Mouse (Mus musculus) midbrain, embryonic 12.5 days (tissue): ENCODE results near the gene Slco2b1. TPM values are rescaled to one million over a fixed set of nuclear protein-coding genes. Genes with fewer than 3 reads are reported as not detected.

ENCODE experiments used
- ATAC-seq: fragments of 200-750 bp; cut with Nextera tagmentation; 2 replicates; pipeline ENCODE4 v1.8.0; 2017; ENCODE audit warnings: low read depth, moderate TSS enrichment, moderate library complexity; ENCODE audit not compliant: low FRiP score
- H3K27ac ChIP-seq: fragments of 300-500 bp; sonication (generic); replicated peaks from 2 replicates; pipeline ENCODE4 v1.5.1; 2016; ENCODE audit warnings: mild to moderate bottlenecking
- H3K27me3 ChIP-seq: fragments of 300-500 bp; sonication (generic); 2 replicates; pipeline ENCODE4 v1.6.1; 2016; ENCODE audit warnings: mild to moderate bottlenecking
- H3K36me3 ChIP-seq: fragments of 300-500 bp; sonication (generic); 2 replicates; pipeline ENCODE4 v1.6.1; 2016
- H3K4me1 ChIP-seq: fragments of 300-500 bp; sonication (generic); 2 replicates; pipeline ENCODE4 v1.6.1; 2016
- H3K4me2 ChIP-seq: fragments of 300-500 bp; sonication (generic); replicated peaks from 2 replicates; pipeline ENCODE4 v1.6.1; 2016; ENCODE audit warnings: mild to moderate bottlenecking, moderate library complexity
- H3K4me3 ChIP-seq: fragments of 300-500 bp; sonication (generic); 2 replicates; pipeline ENCODE4 v1.5.1; 2016; ENCODE audit warnings: mild to moderate bottlenecking
- H3K9ac ChIP-seq: fragments of 300-500 bp; sonication (generic); replicated peaks from 2 replicates; pipeline ENCODE4 v1.6.1; 2016; ENCODE audit warnings: mild to moderate bottlenecking, moderate library complexity
- H3K9me3 ChIP-seq: fragments of 300-500 bp; sonication (generic); 2 replicates; pipeline ENCODE4 v1.6.1; 2016; ENCODE audit warnings: mild to moderate bottlenecking
- WGBS: fragments of 180-500 bp; shearing (Covaris S2); methylation state at CpG from one replicate; pipeline ENCODE4 v1.1.7; 2016; 5-methylcytosine and 5-hydroxymethylcytosine counted together
- polyA plus RNA-seq: library from polyadenylated mRNA; unstranded; fragments of >200 nt; fragmentation: Nextera tagmentation; extraction: Ambion mirVana; gene quantifications from 2 replicates; pipeline ENCODE4 v1.2.1, GENCODE M21; 2016

Gene Slco2b1
- polyA plus RNA-seq, 1 experiment from 2014 or later: 3.7 TPM

DNA sequence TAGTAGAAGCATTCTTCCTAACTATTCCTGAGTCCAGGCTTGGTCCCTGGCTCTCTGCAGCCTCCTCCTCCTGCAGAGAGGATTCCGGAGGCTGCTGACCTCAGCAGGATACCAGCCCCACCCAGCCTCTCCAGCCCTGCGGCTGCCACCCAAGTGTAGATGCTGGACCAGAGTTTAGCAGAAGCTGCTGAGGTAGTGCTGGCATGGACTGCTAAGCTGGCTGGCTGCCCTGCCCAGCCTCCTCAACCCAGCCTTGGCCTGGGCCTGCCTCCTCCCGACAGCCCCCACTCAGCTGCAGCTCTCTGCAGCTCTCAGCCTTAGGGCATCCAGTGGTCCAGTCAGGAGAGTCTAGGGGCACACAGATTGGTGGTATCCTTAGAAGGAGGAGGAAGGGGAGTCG, 69.9 kb downstream of the Slco2b1 start:
- WGBS: 40% methylated on average over 4 of the region's 4 CpGs
- Histone ChIP-seq H3K27me3 (peaks cover 12% of the 10 kb centered on the region; the same call in 1 of the 2 replicates), H3K4me3 (no peak overlapping the region), H3K4me2 (no peak overlapping the region), H3K27ac (no peak overlapping the region), H3K9ac (no peak overlapping the region), H3K4me1 (0 out of 2 replicates have a peak, but pooled peaks cover 4% of the 10 kb centered on the region), H3K9me3 (no peaks in the 10 kb centered on the region), H3K36me3 (no peaks in the 10 kb centered on the region)
- no peak for ATAC-seq

DNA sequence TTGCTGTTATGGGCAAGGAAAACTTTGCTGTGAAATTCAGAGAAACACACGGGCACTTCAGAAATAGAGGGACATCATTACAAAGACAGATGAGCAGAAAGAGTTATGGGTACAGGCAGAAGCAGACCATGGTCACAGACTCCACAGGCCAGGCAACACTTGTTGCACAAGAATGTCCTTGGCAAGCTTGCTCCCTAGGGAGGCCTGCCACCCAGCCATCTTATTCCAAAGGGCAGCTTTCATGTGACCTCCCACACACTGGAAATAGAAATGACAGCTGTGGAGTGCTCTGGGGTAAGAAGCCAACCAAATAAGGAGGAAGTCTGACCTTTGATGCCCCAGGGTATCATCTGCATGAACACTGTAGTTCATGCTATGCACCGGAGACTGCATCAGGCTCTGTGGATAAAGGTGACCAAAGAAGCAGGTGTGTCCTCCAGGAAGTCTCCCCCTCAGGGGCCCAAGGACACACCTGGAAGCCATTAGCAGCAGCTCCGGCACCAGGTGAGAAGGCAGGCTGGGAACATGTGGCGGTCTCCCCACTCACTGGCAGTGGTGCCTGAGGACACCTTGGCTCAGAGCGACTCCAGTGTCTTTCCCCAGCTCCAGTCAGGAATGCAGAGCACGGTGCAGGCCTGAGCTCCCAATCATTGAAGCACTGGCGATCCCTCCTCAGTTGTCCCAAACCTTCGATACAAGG, 77.0 kb downstream of the Slco2b1 start:
- Histone ChIP-seq H3K27ac (no peak overlapping the region), H3K4me2 (no peak overlapping the region), H3K4me3 (no peak overlapping the region), H3K9ac (no peak overlapping the region), H3K9me3 (no peaks in the 10 kb centered on the region), H3K36me3 (no peaks in the 10 kb centered on the region), H3K27me3 (peaks cover 42% of the 10 kb centered on the region), H3K4me1 (peaks cover 5% of the 10 kb centered on the region; the same call in 1 of the 2 replicates)
- no peak for ATAC-seq
- 81% methylated on average over 8 of the region's 8 CpGs for WGBS

DNA sequence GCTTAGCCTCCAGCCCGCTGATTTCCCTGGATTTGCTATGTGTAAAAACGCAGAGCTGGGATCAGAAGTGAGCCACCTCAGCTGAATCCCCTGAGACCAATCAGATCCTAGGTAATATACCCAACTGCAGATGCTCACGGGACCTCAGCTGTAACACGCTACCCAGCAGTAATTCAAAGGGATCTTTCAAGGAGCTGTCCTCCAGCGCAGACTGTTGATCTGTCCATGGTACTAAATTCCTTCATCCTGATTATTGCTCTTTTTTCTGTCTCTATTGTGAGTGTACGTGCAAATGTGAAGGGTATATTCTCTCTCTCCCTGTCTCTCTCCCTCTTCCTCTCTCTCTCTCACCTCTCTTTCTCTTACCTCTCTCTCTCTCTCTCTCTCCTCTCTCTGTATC, 78.9 kb downstream of the Slco2b1 start:
- no peak overlapping the region for H3K4me3 ChIP-seq
- H3K4me2 ChIP-seq: no peak overlapping the region
- peaks cover 60% of the 10 kb centered on the region for H3K27me3 ChIP-seq
- ATAC-seq: no peak
- H3K27ac ChIP-seq: no peak overlapping the region
- 14% methylated on average over 6 of the region's 6 CpGs for WGBS
- no peak overlapping the region for H3K9ac ChIP-seq
- H3K36me3 ChIP-seq: no peaks in the 10 kb centered on the region
- peaks cover 5% of the 10 kb centered on the region; the same call in 1 of the 2 replicates for H3K4me1 ChIP-seq
- H3K9me3 ChIP-seq: no peaks in the 10 kb centered on the region

DNA sequence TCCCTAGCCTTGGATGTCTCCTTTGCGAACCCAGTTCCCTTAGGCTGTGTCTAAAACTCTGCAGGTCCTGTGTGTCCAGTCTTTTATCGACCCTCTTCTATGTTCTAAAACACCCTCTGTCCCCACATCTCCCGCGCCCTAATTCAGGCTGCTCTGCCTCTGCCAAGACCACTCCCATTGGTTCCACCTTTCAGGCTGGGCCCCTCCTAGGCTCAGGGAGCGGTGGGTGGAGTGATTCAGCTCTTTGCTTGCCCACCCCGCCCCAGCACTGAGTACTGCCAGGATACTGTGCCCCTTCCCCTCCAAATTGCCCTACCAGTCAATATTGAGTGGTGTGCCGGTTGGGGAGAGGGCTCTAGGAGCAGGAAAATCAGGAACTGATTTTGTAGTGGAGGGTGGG, 83.8 kb downstream of the Slco2b1 start:
- H3K9ac ChIP-seq: no peak overlapping the region
- peaks cover 20% of the 10 kb centered on the region for H3K4me1 ChIP-seq
- peak overlapping the region; percentile 87 for H3K4me2 ChIP-seq
- H3K27ac ChIP-seq: no peak overlapping the region
- H3K9me3 ChIP-seq: no peaks in the 10 kb centered on the region
- ATAC-seq: no peak
- H3K27me3 ChIP-seq: peaks cover 88% of the 10 kb centered on the region
- WGBS: 5% methylated on average over 7 of the region's 7 CpGs
- no peak overlapping the region for H3K4me3 ChIP-seq
- no peaks in the 10 kb centered on the region for H3K36me3 ChIP-seq

DNA sequence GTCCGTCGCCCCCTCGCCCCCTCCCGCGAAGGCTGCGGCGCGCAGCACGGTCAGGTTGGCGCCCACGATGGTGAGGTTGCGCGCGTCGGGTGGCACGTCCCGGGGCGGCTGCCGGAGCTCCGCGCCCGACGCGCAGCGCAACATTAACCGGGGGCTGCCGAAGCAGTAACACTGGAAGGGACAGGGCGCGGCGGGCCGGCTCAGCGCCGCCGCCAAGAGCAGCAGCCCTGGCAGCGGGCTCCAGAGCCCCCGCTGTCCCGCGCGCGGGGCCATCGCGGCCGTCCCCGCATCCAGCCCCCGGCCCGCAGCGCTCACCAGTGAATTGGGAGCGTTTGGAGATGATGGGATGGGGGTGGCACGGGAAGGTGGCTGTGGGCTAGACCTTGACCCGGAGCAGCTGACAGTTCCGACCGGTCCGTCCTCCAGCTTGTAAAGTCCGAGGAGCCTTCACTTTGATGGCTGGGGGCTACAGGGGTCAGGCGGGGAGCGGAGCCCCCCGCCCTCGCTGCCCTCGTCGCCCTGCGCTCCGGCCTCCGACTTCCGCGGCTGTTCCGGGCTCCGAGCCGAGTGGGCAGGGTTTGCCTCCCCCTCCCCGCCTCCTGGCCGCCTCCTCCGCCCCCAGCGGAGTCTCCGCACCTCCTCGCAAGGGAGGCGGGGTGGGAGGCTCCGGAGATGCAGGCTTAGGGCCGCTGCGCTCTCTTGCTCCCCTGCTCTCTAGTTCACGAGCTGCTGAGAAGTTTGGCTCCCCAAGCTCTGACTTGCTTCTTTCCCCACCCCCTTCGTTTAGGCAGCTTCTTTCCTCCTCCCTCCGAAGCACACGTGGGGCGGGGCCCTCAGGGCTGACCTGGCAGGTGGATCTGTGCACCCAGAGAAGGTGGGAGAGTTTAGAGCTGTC, 84.5 kb downstream of the Slco2b1 start, which contains the start of gene Tpbgl:
Gene Tpbgl, minus strand, starts transcription at position 728 of the 895 bp plus-strand sequence.
- peak within 1 kb of the TSS; percentile 51 for H3K4me3 ChIP-seq
- no peaks in the 10 kb centered on the region for H3K36me3 ChIP-seq
- peak within 1 kb of the TSS; percentile 58; the same call in 1 of the 2 replicates for H3K27ac ChIP-seq
- H3K4me1 ChIP-seq: peaks cover 20% of the 10 kb centered on the region
- ATAC-seq: peak; percentile 19; the same call in 1 of the 2 replicates
- WGBS: under 1% methylated on average over 70 of the region's 83 CpGs
- H3K9ac ChIP-seq: peak within 1 kb of the TSS; percentile 58
- H3K9me3 ChIP-seq: no peaks in the 10 kb centered on the region
- peak within 1 kb of the TSS; percentile 87 for H3K4me2 ChIP-seq
- peaks cover 83% of the 10 kb centered on the region for H3K27me3 ChIP-seq

DNA sequence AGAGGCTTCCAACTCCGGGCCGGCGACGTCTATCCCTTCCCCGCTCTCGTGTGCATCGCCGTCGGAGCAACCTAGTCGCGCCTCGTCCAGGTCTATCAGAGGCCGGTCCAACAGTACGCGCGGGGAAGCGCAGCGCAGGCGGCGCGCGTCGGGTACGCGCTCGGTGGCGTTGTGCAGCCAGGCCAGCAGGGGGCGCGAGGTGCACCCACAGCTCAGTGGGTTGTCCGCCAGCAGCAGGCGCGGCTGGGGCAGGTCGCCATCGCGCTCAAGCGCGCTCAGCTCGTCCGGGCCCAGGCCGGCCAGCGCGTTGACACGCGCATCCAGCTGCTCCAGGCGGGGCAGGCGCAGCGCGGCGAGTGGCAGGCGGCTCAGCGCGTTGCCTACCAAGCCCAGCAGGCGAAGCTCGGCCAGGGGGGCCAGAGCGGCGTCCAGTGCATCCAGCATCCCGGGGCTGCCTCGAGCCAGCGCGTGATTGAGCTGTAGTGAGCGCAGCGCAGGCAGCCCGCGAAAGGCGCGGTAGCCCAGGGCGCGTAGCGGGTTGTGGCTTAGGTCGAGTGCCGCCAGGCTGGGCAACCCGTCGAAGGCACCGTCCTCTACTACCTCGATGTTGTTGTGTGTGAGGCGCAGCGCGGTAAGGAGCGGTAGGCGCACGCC, 85.3 kb downstream of the Slco2b1 start:
- peak overlapping the region; percentile 58; the same call in 1 of the 2 replicates for H3K27ac ChIP-seq
- H3K36me3 ChIP-seq: no peaks in the 10 kb centered on the region
- peak overlapping the region; percentile 51 for H3K4me3 ChIP-seq
- WGBS: under 1% methylated on average over 79 of the region's 81 CpGs
- peak overlapping the region; percentile 58 for H3K9ac ChIP-seq
- H3K4me1 ChIP-seq: peaks cover 20% of the 10 kb centered on the region
- H3K4me2 ChIP-seq: peak overlapping the region; percentile 87
- ATAC-seq: peak; percentile 90
- no peaks in the 10 kb centered on the region for H3K9me3 ChIP-seq
- peaks cover 78% of the 10 kb centered on the region for H3K27me3 ChIP-seq

DNA sequence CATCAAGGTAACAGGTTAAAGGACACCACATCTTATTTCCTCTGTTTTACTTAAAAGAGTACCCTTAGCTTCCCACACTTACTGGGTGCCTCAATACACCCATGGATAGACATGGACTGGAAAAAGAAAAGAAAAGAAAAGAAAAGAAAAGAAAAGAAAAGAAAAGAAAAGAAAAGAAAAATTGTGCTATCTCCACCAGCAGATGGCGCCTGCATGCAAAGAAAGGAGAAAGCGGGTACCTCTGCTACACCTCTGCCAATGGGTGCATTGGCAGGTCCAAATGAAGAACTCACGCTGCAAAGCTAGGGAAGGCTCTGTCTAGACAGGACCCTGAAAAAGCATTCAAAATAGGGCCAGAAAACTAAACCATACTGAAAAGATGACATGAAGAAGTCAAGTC, 92.3 kb downstream of the Slco2b1 start:
- Histone ChIP-seq H3K36me3 (no peaks in the 10 kb centered on the region), H3K27me3 (peaks cover 20% of the 10 kb centered on the region), H3K4me1 (no peaks in the 10 kb centered on the region), H3K4me2 (no peak overlapping the region), H3K4me3 (no peak overlapping the region), H3K9me3 (no peaks in the 10 kb centered on the region), H3K9ac (no peak overlapping the region), H3K27ac (no peak overlapping the region)
- 16% methylated on average over 3 of the region's 3 CpGs for WGBS
- no peak for ATAC-seq

DNA sequence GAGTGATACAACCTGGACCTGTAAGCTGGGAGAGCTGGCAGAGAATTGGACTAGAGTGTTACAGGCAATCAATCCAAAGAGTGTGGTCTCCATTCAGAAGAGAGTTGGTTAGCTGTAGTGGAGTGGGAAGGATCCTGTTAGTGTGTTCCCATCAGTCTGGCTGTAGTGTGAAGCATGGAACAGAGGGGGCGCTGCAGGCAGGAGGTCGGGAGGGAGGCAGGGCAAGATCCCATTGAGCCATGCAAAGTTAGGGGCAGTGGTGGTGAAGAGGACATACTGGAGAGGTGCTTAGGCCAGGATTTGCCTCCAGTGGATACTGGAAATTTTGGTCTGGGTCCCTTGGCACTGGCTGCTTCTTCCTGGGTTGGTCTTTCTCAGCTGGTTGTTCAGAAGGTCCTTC, 92.9 kb downstream of the Slco2b1 start:
- no peaks in the 10 kb centered on the region for H3K9me3 ChIP-seq
- no peak for ATAC-seq
- no peaks in the 10 kb centered on the region for H3K4me1 ChIP-seq

More for the DNA sequence above, 92.9 kb downstream of the Slco2b1 start:
- H3K4me3 ChIP-seq: no peak overlapping the region
- H3K36me3 ChIP-seq: no peaks in the 10 kb centered on the region
- 55% methylated on average over 2 of the region's 2 CpGs for WGBS
- H3K9ac ChIP-seq: no peak overlapping the region
- H3K27ac ChIP-seq: no peak overlapping the region
- H3K4me2 ChIP-seq: no peak overlapping the region
- H3K27me3 ChIP-seq: peaks cover 14% of the 10 kb centered on the region

Other genes starting within 250 kb of the Slco2b1 start
- gene Klhl35, start 245.3 kb downstream of the Slco2b1 start, polyA plus RNA-seq: 37.4 and 38.1 TPM in 2 replicates
- gene Rps3, start 227.6 kb downstream of the Slco2b1 start, polyA plus RNA-seq: 555 and 561 TPM in 2 replicates
- 13.4 and 14.1 TPM in 2 replicates for gene Arrb1, start 175.9 kb downstream of the Slco2b1 start, polyA plus RNA-seq
- gene Tpbgl, start 84.2 kb downstream of the Slco2b1 start, polyA plus RNA-seq: 0.59 and 0.92 TPM in 2 replicates
- not detected in 2 replicates for gene Olfr520, start 18.9 kb upstream of the Slco2b1 start, polyA plus RNA-seq
- not detected in 2 replicates for gene Olfr521, start 52.2 kb upstream of the Slco2b1 start, polyA plus RNA-seq
- 1.5 and 1.7 TPM in 2 replicates for gene Neu3, start 117.1 kb upstream of the Slco2b1 start, polyA plus RNA-seq
- gene Xrra1, start 147.8 kb upstream of the Slco2b1 start, polyA plus RNA-seq: 0.55 and 0.82 TPM in 2 replicates
- 326 and 333 TPM in 2 replicates for gene Spcs2, start 152.1 kb upstream of the Slco2b1 start, polyA plus RNA-seq